Mouse (Mus musculus) ovary, postnatal 36 days (tissue): ENCODE measurements around the gene Hhat.

Experiments
- DNase-seq: peaks from one replicate; pipeline ENCODE4 v3.0.0; 2022; ENCODE audit warnings: low spot score, mixed read lengths

Hhat gene

GRCm38 (mm10) chr1:192651981-192652605, 118.9 kb downstream of the Hhat start:
- no peak for DNase-seq

- DNase-seq, result no peak
These were observed 120.4 kb downstream of the Hhat start for GRCm38 (mm10) chr1:192650586-192650985.

GRCm38 (mm10) chr1:192650023-192650422, 121.0 kb downstream of the Hhat start:
- DNase-seq, result no peak

GRCm38 (mm10) chr1:192649233-192649632, 121.8 kb downstream of the Hhat start:
- no peak for DNase-seq

GRCm38 (mm10) chr1:192647361-192647760, 123.7 kb downstream of the Hhat start:
- DNase-seq, result no peak

GRCm38 (mm10) chr1:192642126-192642525, 128.9 kb downstream of the Hhat start:
- no peak for DNase-seq

GRCm38 (mm10) chr1:192639175-192639574, 131.8 kb downstream of the Hhat start:
- DNase-seq, result no peak

- no peak for DNase-seq
These were observed 149.2 kb downstream of the Hhat start for GRCm38 (mm10) chr1:192621843-192622242.

GRCm38 (mm10) chr1:192613271-192613670, 157.8 kb downstream of the Hhat start:
- DNase-seq, result no peak

GRCm38 (mm10) chr1:192611996-192612739, 158.9 kb downstream of the Hhat start:
- no peak for DNase-seq

GRCm38 (mm10) chr1:192606876-192607275, 164.1 kb downstream of the Hhat start:
- DNase-seq, result no peak

- DNase-seq, result no peak
These were observed 166.6 kb downstream of the Hhat start for GRCm38 (mm10) chr1:192604413-192604812.

GRCm38 (mm10) chr1:192603556-192603955, 167.5 kb downstream of the Hhat start:
- no peak for DNase-seq

GRCm38 (mm10) chr1:192601206-192601605, 169.8 kb downstream of the Hhat start:
- no peak for DNase-seq

GRCm38 (mm10) chr1:192599746-192600145, 171.3 kb downstream of the Hhat start:
- no peak for DNase-seq

GRCm38 (mm10) chr1:192598380-192598779, 172.6 kb downstream of the Hhat start:
- DNase-seq, result peak; percentile 74

- DNase-seq, result no peak
These were observed 175.6 kb downstream of the Hhat start for GRCm38 (mm10) chr1:192595426-192595825.

GRCm38 (mm10) chr1:192593492-192593891, 177.5 kb downstream of the Hhat start:
- no peak for DNase-seq

- no peak for DNase-seq
These were observed 183.6 kb downstream of the Hhat start for GRCm38 (mm10) chr1:192587451-192587850.

- no peak for DNase-seq
These were observed 185.7 kb downstream of the Hhat start for GRCm38 (mm10) chr1:192585289-192585688.

- no peak for DNase-seq
These were observed 188.1 kb downstream of the Hhat start for GRCm38 (mm10) chr1:192582921-192583320.

- no peak for DNase-seq
These were observed 206.3 kb downstream of the Hhat start for GRCm38 (mm10) chr1:192564691-192565090.

GRCm38 (mm10) chr1:192559341-192559740, 211.7 kb downstream of the Hhat start:
- DNase-seq, result no peak
